Mouse (Mus musculus) cortical plate, adult 2 months (tissue): Measurements from ENCODE around the gene Supt3.

Experiments
- CTCF ChIP-seq: fragments of 200-500 bp; IDR thresholded peaks from 2 replicates; pipeline ENCODE4 v1.5.1; 2011; ENCODE audit warnings: mild to moderate bottlenecking, control low read depth, low read length; ENCODE audit not compliant: insufficient read depth; ENCODE audit errors: extremely low read depth
- POLR2A ChIP-seq: fragments of 200-500 bp; IDR thresholded peaks from 2 replicates; pipeline ENCODE4 v1.6.1; 2011; ENCODE audit warnings: mild to moderate bottlenecking, low read length, control low read depth; ENCODE audit not compliant: insufficient read depth; ENCODE audit errors: extremely low read depth

DNA sequence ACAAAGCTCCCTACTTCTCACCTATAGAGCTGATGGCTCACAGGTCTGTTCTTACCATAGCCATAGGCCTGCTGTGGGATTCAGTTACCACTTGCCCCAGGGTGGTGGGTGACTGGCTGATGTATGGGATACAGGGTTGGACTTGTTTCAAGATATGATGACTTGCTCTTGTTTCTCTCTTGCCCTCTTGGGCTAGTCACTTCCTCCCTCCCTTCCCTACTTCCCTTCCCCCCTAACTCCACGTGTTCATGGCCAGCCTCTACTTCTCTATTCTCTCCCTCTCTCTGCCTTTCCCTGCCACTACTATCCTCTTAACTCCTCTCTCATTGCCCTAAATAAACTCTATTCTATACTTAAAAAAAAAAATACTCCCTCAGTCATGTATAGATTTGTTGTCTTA, 54.2 kb downstream of the Supt3 start:
- TF ChIP-seq CTCF (no peak), POLR2A (no peak)
